Mouse (Mus musculus) spleen, adult 2 months (tissue): ENCODE data around the gene Ccdc17. TPM values are rescaled to one million over a fixed set of nuclear protein-coding genes. Genes with fewer than 3 reads are reported as not detected.

Experiments used
- DNase-seq, 2 experiments: peaks; one replicate each; pipeline versions ENCODE4 v3.0.0 to v3.0.0-alpha.2; 2012 to 2021; ENCODE audit warnings: low spot score in 2 of 2, low read depth in 1 of 2
- H3K27ac ChIP-seq: fragments of 200-500 bp; 2 replicates; pipeline ENCODE4 v1.5.1; 2012; ENCODE audit warnings: low read length, inconsistent platforms; ENCODE audit not compliant: insufficient read depth
- H3K27me3 ChIP-seq: fragments of 200-500 bp; 2 replicates; pipeline ENCODE4 v1.6.1; 2012; ENCODE audit warnings: mild to moderate bottlenecking, moderate library complexity, low read length, inconsistent platforms; ENCODE audit not compliant: control insufficient read depth, insufficient read depth
- H3K36me3 ChIP-seq: fragments of 200-500 bp; 2 replicates; pipeline ENCODE4 v1.6.1; 2012; ENCODE audit warnings: mild to moderate bottlenecking, low read length, inconsistent platforms; ENCODE audit not compliant: control insufficient read depth, insufficient read depth
- H3K4me1 ChIP-seq: fragments of 200-500 bp; 2 replicates; pipeline ENCODE4 v1.6.1; 2011; ENCODE audit warnings: inconsistent platforms; ENCODE audit not compliant: control insufficient read depth, insufficient read depth, insufficient read length
- H3K4me3 ChIP-seq: fragments of 200-500 bp; 2 replicates; pipeline ENCODE4 v1.5.1; 2011; ENCODE audit warnings: mild to moderate bottlenecking, inconsistent platforms; ENCODE audit not compliant: insufficient read depth, insufficient read length; ENCODE audit errors: extremely low read depth
- CTCF ChIP-seq: fragments of 200-500 bp; IDR thresholded peaks from 2 replicates; pipeline ENCODE4 v1.5.1; 2011; ENCODE audit warnings: mild to moderate bottlenecking, inconsistent platforms; ENCODE audit not compliant: insufficient read depth, insufficient read length, insufficient replicate concordance; ENCODE audit errors: extremely low read depth
- POLR2A ChIP-seq: fragments of 200-500 bp; IDR thresholded peaks from 2 replicates; pipeline ENCODE4 v1.6.1; 2011; ENCODE audit warnings: low read depth, low read length, inconsistent platforms
- WGBS: fragments of 180-500 bp; shearing (Covaris S2); methylation state at CpG from one replicate; pipeline ENCODE4 v1.1.7; 2018; 5-methylcytosine and 5-hydroxymethylcytosine counted together
- polyA plus RNA-seq: library from polyadenylated mRNA; depleted of rRNA; stranded (reverse); fragments of >200 nt; gene quantifications from 2 replicates; pipeline ENCODE4 v1.2.3, GENCODE M21; 2012; rRNA removed

Gene Ccdc17
- polyA plus RNA-seq: 9.4 and 10.8 TPM in 2 replicates

- Histone ChIP-seq H3K27me3 (no peaks in the 10 kb centered on the region; the same call in 1 of the 2 replicates), H3K27ac (peak within 1 kb of the TSS; percentile 73), H3K36me3 (peaks cover 18% of the 10 kb centered on the region), H3K4me3 (peak within 1 kb of the TSS; percentile 77), H3K4me1 (peaks cover 11% of the 10 kb centered on the region; the same call in 1 of the 2 replicates)
- DNase-seq: no peak
- 49% methylated on average over 5 of the region's 5 CpGs for WGBS
- TF ChIP-seq CTCF: no peak
- no peak for TF ChIP-seq POLR2A
Measured at GRCm38 (mm10) chr4:116596379-116596778, at the start of gene Ccdc17. Gene Ccdc17, plus strand, starts transcription at chr4:116596654.

- 85% methylated on average over 1 of the region's 1 CpGs for WGBS
- H3K36me3 ChIP-seq: peaks cover 2% of the 10 kb centered on the region; the same call in 1 of the 2 replicates
- no peak overlapping the region for H3K4me3 ChIP-seq
- no peak for DNase-seq
- no peaks in the 10 kb centered on the region for H3K27me3 ChIP-seq
- TF ChIP-seq CTCF (no peak), POLR2A (no peak)
- H3K27ac ChIP-seq: no peak overlapping the region
- no peaks in the 10 kb centered on the region for H3K4me1 ChIP-seq
Measured at GRCm38 (mm10) chr4:116550432-116550831, 46.0 kb upstream of the Ccdc17 start.

- 89% methylated on average over 3 of the region's 3 CpGs for WGBS
- H3K27me3 ChIP-seq: no peaks in the 10 kb centered on the region
- H3K4me1 ChIP-seq: no peaks in the 10 kb centered on the region
- no peak overlapping the region for H3K4me3 ChIP-seq
- no peak for DNase-seq
- TF ChIP-seq CTCF (no peak), POLR2A (no peak)
- no peak overlapping the region for H3K27ac ChIP-seq
- H3K36me3 ChIP-seq: peaks cover 2% of the 10 kb centered on the region; the same call in 1 of the 2 replicates
Measured at GRCm38 (mm10) chr4:116553035-116553434, 43.4 kb upstream of the Ccdc17 start.

DNA sequence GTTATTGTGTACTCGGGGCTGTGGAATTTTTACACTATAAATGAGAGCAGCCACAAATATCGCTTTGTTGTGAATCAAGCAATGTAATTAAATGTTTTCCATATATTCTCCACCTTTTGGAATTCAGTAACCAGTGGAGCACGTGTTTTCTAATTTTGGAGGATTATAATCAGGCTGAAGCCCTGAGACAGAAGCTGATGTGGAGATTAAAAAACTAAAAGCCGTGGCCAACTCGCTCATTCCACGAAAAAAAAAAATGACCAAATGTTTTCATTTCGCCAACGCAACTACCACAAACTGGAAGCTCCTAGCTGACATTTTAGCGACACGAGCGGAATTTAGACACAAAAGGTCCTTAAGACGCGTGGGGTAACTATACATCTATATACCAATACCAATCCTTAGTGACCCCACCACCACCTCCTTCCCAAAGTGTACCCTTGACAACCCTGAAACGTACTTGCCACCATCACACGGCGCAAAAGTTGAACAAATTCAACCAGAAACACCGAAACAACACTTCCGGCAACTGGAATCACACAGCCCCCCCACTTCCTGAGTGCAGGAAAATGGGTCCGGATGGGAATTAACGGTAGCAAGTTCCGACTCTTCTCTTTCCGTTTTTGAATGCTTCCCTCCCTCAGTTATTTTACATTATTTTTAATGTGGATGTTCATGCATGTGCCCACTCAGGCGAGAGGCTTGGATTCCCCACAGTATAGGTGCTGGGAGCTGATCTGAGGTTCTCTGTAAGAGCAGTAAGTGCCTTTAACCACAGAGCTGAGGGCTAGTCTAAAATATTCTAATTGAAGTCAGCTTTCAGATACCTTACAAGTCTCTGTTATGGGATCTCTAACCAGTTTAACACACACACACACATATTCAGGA, 40.8 kb upstream of the Ccdc17 start, which contains the start of gene Tmem69:
Gene Tmem69 (minus strand): TSS at position 524 of the 888 bp plus-strand sequence.
- Histone ChIP-seq H3K4me3 (peak within 1 kb of the TSS; percentile 78), H3K4me1 (peaks cover 2% of the 10 kb centered on the region; the same call in 1 of the 2 replicates), H3K27ac (peak within 1 kb of the TSS; percentile 99), H3K36me3 (peaks cover 2% of the 10 kb centered on the region; the same call in 1 of the 2 replicates), H3K27me3 (no peaks in the 10 kb centered on the region)
- peak; percentile 57 to 60 for DNase-seq
- TF ChIP-seq CTCF (no peak), POLR2A (no peak; the same call in 1 of the 2 replicates)
- 5% methylated on average over 23 of the region's 23 CpGs for WGBS

GRCm38 (mm10) chr4:116556561-116557305, 39.7 kb upstream of the Ccdc17 start:
- peak; percentile 90 to 92 for DNase-seq
- peaks cover 2% of the 10 kb centered on the region; the same call in 1 of the 2 replicates for H3K36me3 ChIP-seq
- TF ChIP-seq POLR2A: peak; percentile 91
- no peak for TF ChIP-seq CTCF
- H3K4me1 ChIP-seq: peaks cover 2% of the 10 kb centered on the region; the same call in 1 of the 2 replicates
- H3K27ac ChIP-seq: peak overlapping the region; percentile 99
- no peaks in the 10 kb centered on the region for H3K27me3 ChIP-seq
- peak overlapping the region; percentile 78 for H3K4me3 ChIP-seq
- WGBS: under 1% methylated on average over 28 of the region's 28 CpGs

GRCm38 (mm10) chr4:116557306-116558121, 38.9 kb upstream of the Ccdc17 start, which contains the start of gene Gpbp1l1:
Gene Gpbp1l1, plus strand, starts transcription at chr4:116557658.
- under 1% methylated on average over 78 of the region's 78 CpGs for WGBS
- peak within 1 kb of the TSS; percentile 99 for H3K27ac ChIP-seq
- peaks cover 2% of the 10 kb centered on the region; the same call in 1 of the 2 replicates for H3K4me1 ChIP-seq
- no peaks in the 10 kb centered on the region for H3K27me3 ChIP-seq
- H3K36me3 ChIP-seq: peaks cover 2% of the 10 kb centered on the region; the same call in 1 of the 2 replicates
- DNase-seq: peak; percentile 89 to 98
- peak within 1 kb of the TSS; percentile 97 for H3K4me3 ChIP-seq
- TF ChIP-seq CTCF (no peak), POLR2A (peak; percentile 40)
